Mouse (Mus musculus) forebrain, embryonic 16.5 days (tissue): ENCODE data around the gene Shroom3. TPM values are rescaled to one million over a fixed set of nuclear protein-coding genes. Genes with fewer than 3 reads are reported as not detected.

Source experiments
- ATAC-seq: fragments of 200-750 bp; cut with Nextera tagmentation; 2 replicates; pipeline ENCODE4 v1.8.0; 2017; ENCODE audit warnings: mild to moderate bottlenecking, moderate library complexity
- H3K27ac ChIP-seq: fragments of 300-500 bp; sonication (generic); 2 replicates; pipeline ENCODE4 v1.5.1; 2014; ENCODE audit warnings: low read length, control low read depth
- H3K27me3 ChIP-seq: fragments of 300-500 bp; sonication (generic); replicated peaks from 2 replicates; pipeline ENCODE4 v1.6.1; 2014; ENCODE audit warnings: low read length; ENCODE audit not compliant: control insufficient read depth, insufficient read depth
- H3K36me3 ChIP-seq: fragments of 300-500 bp; sonication (generic); 2 replicates; pipeline ENCODE4 v1.6.1; 2014; ENCODE audit not compliant: control insufficient read depth, insufficient read depth
- H3K4me1 ChIP-seq: fragments of 300-500 bp; sonication (generic); replicated peaks from 2 replicates; pipeline ENCODE4 v1.6.1; 2014; ENCODE audit warnings: low read length; ENCODE audit not compliant: control insufficient read depth, insufficient read depth
- H3K4me2 ChIP-seq: fragments of 300-500 bp; sonication (generic); 2 replicates; pipeline ENCODE4 v1.6.1; 2014; ENCODE audit warnings: mild to moderate bottlenecking, low read length, control low read depth
- H3K4me3 ChIP-seq: fragments of 300-500 bp; sonication (generic); replicated peaks from 2 replicates; pipeline ENCODE4 v1.5.1; 2014; ENCODE audit warnings: mild to moderate bottlenecking, low read length, control low read depth
- H3K9ac ChIP-seq: fragments of 300-500 bp; sonication (generic); replicated peaks from 2 replicates; pipeline ENCODE4 v1.6.1; 2014; ENCODE audit warnings: low read depth, low read length, control low read depth
- H3K9me3 ChIP-seq: fragments of 300-500 bp; sonication (generic); 2 replicates; pipeline ENCODE4 v1.6.1; 2016; ENCODE audit warnings: low read length; ENCODE audit not compliant: control insufficient read depth
- WGBS: fragments of 180-500 bp; shearing (Covaris S2); extraction: QIAGEN DNeasy Blood & Tissue Kit; methylation state at CpG from one replicate; pipeline ENCODE4 v1.1.7; 2014; 5-methylcytosine and 5-hydroxymethylcytosine counted together
- polyA plus RNA-seq: library from polyadenylated mRNA; unstranded; fragments of >200 nt; fragmentation: Nextera tagmentation; extraction: Ambion mirVana; gene quantifications from 2 replicates; pipeline ENCODE4 v1.2.1, GENCODE M21; 2015

Gene Shroom3
- polyA plus RNA-seq, 1 experiment from 2014 or later: 1.4 TPM

DNA sequence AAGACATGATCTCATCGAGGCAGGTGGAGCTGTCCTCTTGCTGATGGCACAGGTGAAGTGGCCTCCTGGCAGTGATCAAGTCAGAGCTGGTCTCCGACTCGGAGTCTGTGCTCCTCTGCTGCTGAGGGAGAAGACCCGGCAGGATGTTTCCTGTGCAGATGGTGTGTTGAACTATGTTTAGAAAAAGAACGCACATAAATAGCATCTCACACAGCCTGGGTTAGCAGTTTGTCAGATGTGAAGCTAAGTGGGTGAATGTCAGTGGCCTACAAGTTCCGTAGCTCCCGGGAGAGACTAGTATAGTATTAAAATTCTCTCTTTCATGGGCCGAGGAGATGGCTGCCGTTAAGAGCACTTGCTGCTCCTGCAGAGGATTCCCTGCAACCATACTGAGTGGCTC, 276.5 kb downstream of the Shroom3 start:
- no peaks in the 10 kb centered on the region for H3K9me3 ChIP-seq
- H3K27me3 ChIP-seq: no peaks in the 10 kb centered on the region
- peaks cover 7% of the 10 kb centered on the region for H3K4me1 ChIP-seq
- 70% methylated on average over 9 of the region's 9 CpGs for WGBS
- 0 out of 2 replicates have a peak overlapping the region, but pooled peaks have one; percentile 6 for H3K27ac ChIP-seq
- H3K36me3 ChIP-seq: no peaks in the 10 kb centered on the region
- no peak overlapping the region for H3K4me3 ChIP-seq
- no peak overlapping the region for H3K4me2 ChIP-seq
- ATAC-seq: no peak
- H3K9ac ChIP-seq: no peak overlapping the region

DNA sequence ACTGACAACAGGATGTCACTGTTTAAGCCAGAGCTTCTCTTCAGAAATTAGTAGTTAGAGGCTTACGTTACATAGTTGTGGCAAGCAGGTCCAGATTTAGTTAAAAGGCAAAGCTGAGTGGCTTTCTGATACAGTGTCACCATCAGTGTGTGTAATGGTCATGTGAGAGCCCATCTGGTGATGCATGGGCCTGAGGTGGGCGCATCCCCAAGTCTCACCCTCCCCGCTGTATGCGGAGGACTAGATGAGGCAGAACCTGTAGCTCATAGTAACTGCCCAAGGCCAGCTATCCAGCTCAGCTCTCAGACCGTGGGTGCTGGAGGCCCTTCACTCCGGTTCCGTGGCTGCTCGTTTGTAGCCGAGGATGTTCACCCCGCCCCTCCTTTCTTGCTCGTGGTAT, 278.1 kb downstream of the Shroom3 start:
- H3K9me3 ChIP-seq: no peaks in the 10 kb centered on the region
- H3K4me3 ChIP-seq: no peak overlapping the region
- H3K27ac ChIP-seq: no peak overlapping the region
- H3K4me2 ChIP-seq: no peak overlapping the region
- H3K27me3 ChIP-seq: no peaks in the 10 kb centered on the region
- WGBS: 55% methylated on average over 11 of the region's 11 CpGs
- H3K9ac ChIP-seq: no peak overlapping the region
- H3K36me3 ChIP-seq: no peaks in the 10 kb centered on the region
- H3K4me1 ChIP-seq: peaks cover 7% of the 10 kb centered on the region
- ATAC-seq: peak; percentile 43

- 68% methylated on average over 7 of the region's 7 CpGs for WGBS
- Histone ChIP-seq H3K9ac (no peak overlapping the region), H3K4me1 (peaks cover 7% of the 10 kb centered on the region), H3K9me3 (no peaks in the 10 kb centered on the region), H3K4me3 (no peak overlapping the region), H3K4me2 (no peak overlapping the region), H3K27me3 (no peaks in the 10 kb centered on the region), H3K36me3 (no peaks in the 10 kb centered on the region), H3K27ac (no peak overlapping the region)
- no peak for ATAC-seq
These were observed 278.6 kb downstream of the Shroom3 start for GRCm38 (mm10) chr5:92961770-92962231.

- peaks cover 4% of the 10 kb centered on the region; the same call in 1 of the 2 replicates for H3K4me1 ChIP-seq
- no peaks in the 10 kb centered on the region for H3K27me3 ChIP-seq
- H3K9ac ChIP-seq: no peak overlapping the region
- H3K4me2 ChIP-seq: no peak overlapping the region
- WGBS: 88% methylated on average over 13 of the region's 13 CpGs
- no peaks in the 10 kb centered on the region for H3K36me3 ChIP-seq
- H3K9me3 ChIP-seq: no peaks in the 10 kb centered on the region
- H3K27ac ChIP-seq: no peak overlapping the region
- no peak overlapping the region for H3K4me3 ChIP-seq
- ATAC-seq: no peak
These were observed 281.5 kb downstream of the Shroom3 start for GRCm38 (mm10) chr5:92964691-92965090.

GRCm38 (mm10) chr5:92967143-92967542, 283.9 kb downstream of the Shroom3 start:
- ATAC-seq: no peak
- no peak overlapping the region for H3K4me2 ChIP-seq
- H3K9ac ChIP-seq: no peak overlapping the region
- no peak overlapping the region for H3K4me3 ChIP-seq
- no peaks in the 10 kb centered on the region for H3K9me3 ChIP-seq
- WGBS: 86% methylated on average over 9 of the region's 9 CpGs
- H3K27ac ChIP-seq: no peak overlapping the region
- H3K27me3 ChIP-seq: no peaks in the 10 kb centered on the region
- H3K36me3 ChIP-seq: no peaks in the 10 kb centered on the region
- H3K4me1 ChIP-seq: no peaks in the 10 kb centered on the region

GRCm38 (mm10) chr5:92967906-92968305, 284.7 kb downstream of the Shroom3 start:
- no peaks in the 10 kb centered on the region for H3K36me3 ChIP-seq
- ATAC-seq: no peak
- H3K9me3 ChIP-seq: no peaks in the 10 kb centered on the region
- H3K4me1 ChIP-seq: no peaks in the 10 kb centered on the region
- no peak overlapping the region for H3K9ac ChIP-seq
- H3K4me2 ChIP-seq: no peak overlapping the region
- H3K4me3 ChIP-seq: no peak overlapping the region
- 87% methylated on average over 3 of the region's 3 CpGs for WGBS
- no peak overlapping the region for H3K27ac ChIP-seq
- H3K27me3 ChIP-seq: no peaks in the 10 kb centered on the region

GRCm38 (mm10) chr5:92969443-92969842, 286.2 kb downstream of the Shroom3 start:
- H3K4me1 ChIP-seq: no peaks in the 10 kb centered on the region
- no peak overlapping the region for H3K9ac ChIP-seq
- ATAC-seq: no peak
- no peak overlapping the region for H3K4me3 ChIP-seq
- H3K9me3 ChIP-seq: no peaks in the 10 kb centered on the region
- H3K36me3 ChIP-seq: no peaks in the 10 kb centered on the region
- no peak overlapping the region for H3K27ac ChIP-seq
- H3K27me3 ChIP-seq: no peaks in the 10 kb centered on the region
- H3K4me2 ChIP-seq: no peak overlapping the region
- 75% methylated on average over 8 of the region's 8 CpGs for WGBS

DNA sequence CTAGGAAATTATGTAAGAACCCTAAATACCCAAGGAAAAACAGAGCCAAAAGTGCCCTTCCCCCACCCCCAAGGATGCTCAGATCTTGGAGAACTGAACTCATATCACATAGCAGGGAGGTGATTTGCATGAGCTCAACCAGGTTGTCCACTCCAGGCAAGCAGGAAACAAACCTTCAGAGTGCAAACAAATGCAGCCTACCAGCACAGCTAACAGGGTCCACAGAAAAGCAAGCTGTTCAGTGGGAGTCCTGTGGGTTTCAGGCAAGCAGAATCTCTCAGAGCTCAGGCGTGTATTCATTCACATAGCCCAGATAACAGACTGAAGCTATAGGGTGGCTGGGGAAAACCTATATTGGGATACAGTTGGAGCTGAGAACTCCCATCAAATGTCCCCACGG, 286.7 kb downstream of the Shroom3 start:
- Histone ChIP-seq H3K27ac (no peak overlapping the region), H3K9me3 (no peaks in the 10 kb centered on the region), H3K9ac (no peak overlapping the region), H3K4me2 (no peak overlapping the region), H3K27me3 (no peaks in the 10 kb centered on the region), H3K36me3 (no peaks in the 10 kb centered on the region), H3K4me1 (no peaks in the 10 kb centered on the region), H3K4me3 (no peak overlapping the region)
- WGBS: 72% methylated on average over 2 of the region's 2 CpGs
- no peak for ATAC-seq

- Histone ChIP-seq H3K4me2 (no peak overlapping the region), H3K9ac (no peak overlapping the region), H3K4me1 (no peaks in the 10 kb centered on the region), H3K36me3 (no peaks in the 10 kb centered on the region), H3K9me3 (no peaks in the 10 kb centered on the region), H3K27ac (no peak overlapping the region), H3K27me3 (no peaks in the 10 kb centered on the region), H3K4me3 (no peak overlapping the region)
- no peak for ATAC-seq
- 35% methylated on average over 7 of the region's 7 CpGs for WGBS
These were observed 287.2 kb downstream of the Shroom3 start for GRCm38 (mm10) chr5:92970480-92970879.

DNA sequence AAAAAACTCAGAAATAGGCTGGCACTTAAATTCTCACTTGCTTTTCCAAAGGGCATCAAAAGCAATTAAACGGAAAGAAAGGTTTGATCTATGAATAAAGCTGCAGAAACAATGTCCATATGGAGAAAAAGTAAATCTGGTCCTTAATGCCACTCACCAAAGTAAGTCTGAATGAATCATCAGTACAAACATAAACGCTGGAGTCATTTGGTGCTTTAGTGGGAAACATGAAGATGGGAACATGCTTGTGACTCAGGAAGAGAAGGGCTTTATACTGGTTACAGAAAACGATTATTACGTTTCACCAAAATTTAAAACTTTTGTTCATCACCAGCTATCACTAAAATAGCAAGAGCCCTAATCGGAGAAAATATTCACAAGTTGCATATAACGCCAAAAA, 297.2 kb downstream of the Shroom3 start:
- Histone ChIP-seq H3K9ac (no peak overlapping the region), H3K9me3 (no peaks in the 10 kb centered on the region), H3K36me3 (no peaks in the 10 kb centered on the region), H3K4me2 (no peak overlapping the region), H3K27me3 (no peaks in the 10 kb centered on the region), H3K4me3 (no peak overlapping the region), H3K4me1 (no peaks in the 10 kb centered on the region), H3K27ac (no peak overlapping the region)
- ATAC-seq: no peak
- WGBS: 84% methylated on average over 6 of the region's 6 CpGs
